Mouse (Mus musculus): Measurements from ENCODE around the gene Myl6.

DNA sequence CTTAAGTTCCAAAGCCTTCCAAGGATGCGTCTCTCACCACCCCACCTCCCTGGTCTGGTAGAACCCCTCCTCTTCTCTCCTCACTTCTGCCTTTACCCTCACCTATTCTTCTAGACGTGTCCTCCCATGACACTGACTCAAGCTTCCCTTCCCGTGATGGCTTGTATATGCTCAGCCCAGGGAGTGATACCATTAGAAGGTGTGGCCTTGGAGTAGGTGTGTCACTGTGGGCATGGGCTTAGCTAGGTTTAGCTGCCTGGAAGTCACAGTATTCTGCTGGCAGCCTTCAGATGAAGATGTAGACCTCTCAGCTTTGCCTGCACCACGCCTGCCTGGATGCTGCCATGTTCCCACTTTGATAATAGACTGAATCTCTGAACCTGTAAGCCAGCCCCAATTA, 21.1 kb upstream of the Myl6 start:
- TF ChIP-seq CTCF (IDR thresholded peaks at IDR 0.05): no peak
- TF ChIP-seq EP300 (IDR thresholded peaks at IDR 0.05): no peak
